Mouse (Mus musculus) cerebral cortex, adult 2 months (tissue): ENCODE results near the gene Nfkbib.

Source experiments
- WGBS: fragments of 180-500 bp; shearing (Covaris S2); methylation state at CpG from one replicate; pipeline ENCODE4 v1.1.7; 2018; 5-methylcytosine and 5-hydroxymethylcytosine counted together

The Nfkbib gene

DNA sequence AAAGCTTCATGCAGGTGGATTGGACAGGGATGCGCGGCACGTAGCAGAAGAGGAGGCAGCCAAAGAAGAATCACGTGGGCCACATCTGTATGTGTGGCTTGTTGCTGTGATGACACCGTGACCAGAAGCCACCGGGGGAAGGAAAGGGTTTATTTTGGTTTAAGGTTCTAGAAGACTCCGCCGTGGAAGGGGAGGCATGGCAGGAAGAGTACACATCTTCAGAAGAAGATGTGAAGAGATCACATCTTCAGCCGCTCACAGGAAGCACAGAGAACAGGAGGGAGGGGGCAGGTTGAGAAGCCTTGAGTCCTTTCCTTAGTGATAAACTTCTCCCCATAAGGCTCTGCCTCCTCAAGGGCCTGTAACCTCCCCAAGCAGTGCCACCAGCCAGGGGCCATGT lies 32.7 kb upstream of the Nfkbib start:
- WGBS = 94% methylated on average over 9 of the region's 9 CpGs

DNA sequence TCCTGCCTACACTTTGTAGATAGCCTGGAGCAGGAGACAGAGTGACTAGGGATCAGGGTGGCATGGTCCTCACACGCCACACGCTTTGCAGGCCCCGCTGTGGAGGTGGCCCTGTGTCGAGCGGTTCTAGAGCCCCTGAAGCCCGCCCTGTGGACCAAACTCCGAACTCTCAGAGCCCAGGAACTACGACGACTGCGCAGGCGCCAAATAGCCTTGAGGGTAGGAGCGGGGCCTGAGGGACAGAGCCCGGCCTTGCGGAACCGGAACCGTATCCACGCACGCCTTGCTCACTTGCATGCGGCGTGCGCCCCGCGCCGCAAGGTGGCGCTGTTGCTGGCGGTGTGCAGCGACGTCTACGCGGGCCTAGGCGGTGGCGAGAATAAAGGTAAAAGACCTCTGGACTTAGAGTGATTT lies 29.3 kb upstream of the Nfkbib start:
- WGBS = 14% methylated on average over 32 of the region's 32 CpGs

DNA sequence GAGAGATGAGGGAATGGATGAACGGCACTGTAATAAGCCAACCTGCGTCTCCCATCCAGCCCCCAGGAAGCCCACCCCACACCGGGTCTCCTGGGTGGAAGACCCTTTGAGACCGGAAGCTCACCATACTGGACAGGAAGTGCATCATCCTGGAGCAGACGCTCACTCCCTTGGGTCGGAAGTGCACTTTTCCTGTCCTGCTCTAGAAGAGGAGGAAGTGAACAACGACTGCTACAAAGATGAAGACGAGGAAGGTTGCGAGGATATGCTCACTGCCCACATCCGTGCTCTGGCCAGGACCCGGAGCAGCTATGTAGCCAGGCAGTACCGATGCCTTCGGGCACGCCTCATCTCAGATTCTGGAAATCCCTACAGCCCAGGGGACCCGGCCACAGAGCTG lies 28.5 kb upstream of the Nfkbib start:
- 72% methylated on average over 15 of the region's 15 CpGs for WGBS

GRCm38 (mm10) chr7:28794496-28794895 lies 27.2 kb upstream of the Nfkbib start:
- WGBS = 91% methylated on average over 3 of the region's 3 CpGs

- 36% methylated on average over 2 of the region's 2 CpGs for WGBS
Observed at GRCm38 (mm10) chr7:28793834-28794233, 26.5 kb upstream of the Nfkbib start.

DNA sequence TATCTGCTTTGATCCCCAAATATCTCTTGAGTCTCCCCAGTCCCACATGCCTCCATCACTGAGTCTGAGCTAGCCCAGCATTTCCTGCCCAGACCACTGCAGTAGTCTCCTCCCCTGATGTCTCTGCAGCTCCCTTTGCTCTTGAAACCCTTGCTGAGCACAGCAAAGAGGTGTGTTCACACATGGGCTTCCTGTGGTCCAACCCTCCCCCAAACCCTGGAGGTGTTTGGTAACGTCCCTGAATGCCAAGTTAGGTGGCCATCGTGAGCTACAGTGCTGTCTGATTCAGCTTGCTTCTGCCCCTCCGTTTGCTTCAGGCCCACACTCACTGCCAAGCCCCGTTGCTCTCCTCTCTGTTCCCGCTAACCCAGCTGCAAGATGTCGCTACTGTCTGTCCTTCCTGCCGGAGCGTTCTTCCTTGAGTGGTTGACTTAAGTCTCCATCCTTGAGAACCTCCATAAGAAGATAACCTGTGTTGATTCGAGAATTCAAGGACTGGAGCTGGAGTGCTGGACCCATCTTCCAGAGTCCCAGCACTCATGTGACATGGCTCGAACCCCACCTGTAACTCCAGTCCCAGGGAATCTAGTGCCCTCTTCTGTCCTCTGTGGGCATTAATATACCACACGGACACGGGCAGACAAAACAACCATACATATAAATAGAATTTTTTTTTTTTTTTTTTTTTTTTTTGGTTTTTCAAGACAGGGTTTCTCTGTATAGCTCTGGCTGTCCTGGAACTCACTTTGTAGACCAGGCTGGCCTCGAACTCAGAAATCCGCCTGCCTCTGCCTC lies 25.3 kb upstream of the Nfkbib start:
- 72% methylated on average over 14 of the region's 14 CpGs for WGBS

DNA sequence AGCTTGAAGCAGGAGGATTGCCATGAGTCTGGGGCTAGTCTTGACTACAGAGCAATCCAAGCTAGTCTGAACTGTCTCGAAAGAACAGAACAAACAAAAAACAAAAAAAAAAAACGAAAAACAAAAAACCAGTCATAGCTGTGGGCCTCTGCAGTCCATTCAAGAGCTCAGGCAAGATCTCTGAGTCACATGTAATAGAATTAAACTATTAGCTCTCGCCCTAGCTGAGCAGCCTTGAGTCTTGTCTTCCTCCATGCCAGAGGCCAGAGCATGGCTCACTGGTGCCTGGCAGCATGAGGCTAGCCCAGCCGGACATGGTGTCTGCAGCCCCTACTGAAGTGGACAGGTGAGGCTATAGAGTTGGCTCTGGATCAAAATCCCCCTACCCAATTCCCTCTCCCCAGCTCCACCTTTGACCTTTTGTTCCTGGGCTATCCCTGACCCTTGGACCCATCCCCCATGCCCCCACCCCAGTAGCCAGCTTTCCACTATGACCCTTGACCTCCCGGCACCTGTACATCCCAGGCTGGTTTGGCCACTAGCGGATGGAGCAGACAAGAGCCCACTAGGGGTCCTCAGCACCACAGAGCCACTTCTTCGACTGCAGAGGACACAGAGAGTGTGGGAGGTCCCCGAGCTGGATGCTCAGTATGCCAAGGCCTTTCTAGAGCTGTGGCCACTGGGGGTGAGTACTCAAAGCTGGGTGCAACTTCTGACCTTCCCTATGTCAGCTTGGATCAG lies 22.9 kb upstream of the Nfkbib start:
- 64% methylated on average over 8 of the region's 8 CpGs for WGBS

DNA sequence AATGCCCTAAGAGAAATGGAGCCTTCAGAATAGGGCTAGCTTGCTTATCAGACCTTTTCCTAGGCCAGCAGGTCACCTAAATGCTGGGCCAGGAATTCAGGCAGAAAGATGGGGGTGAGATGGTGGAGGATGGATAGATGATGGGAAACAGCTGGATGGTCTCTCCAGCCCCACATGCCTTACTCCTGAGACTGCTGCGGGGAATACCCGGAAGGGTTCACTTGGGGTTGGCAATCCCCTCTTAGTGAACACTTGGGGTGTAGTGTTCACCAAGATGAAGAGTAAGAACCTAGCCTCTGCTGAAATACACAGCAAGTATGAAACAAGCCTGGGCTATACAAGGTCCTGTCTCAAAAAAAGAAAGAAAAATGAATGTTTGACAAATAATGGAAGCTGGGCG lies 21.9 kb upstream of the Nfkbib start:
- WGBS = 93% methylated on average over 3 of the region's 3 CpGs

DNA sequence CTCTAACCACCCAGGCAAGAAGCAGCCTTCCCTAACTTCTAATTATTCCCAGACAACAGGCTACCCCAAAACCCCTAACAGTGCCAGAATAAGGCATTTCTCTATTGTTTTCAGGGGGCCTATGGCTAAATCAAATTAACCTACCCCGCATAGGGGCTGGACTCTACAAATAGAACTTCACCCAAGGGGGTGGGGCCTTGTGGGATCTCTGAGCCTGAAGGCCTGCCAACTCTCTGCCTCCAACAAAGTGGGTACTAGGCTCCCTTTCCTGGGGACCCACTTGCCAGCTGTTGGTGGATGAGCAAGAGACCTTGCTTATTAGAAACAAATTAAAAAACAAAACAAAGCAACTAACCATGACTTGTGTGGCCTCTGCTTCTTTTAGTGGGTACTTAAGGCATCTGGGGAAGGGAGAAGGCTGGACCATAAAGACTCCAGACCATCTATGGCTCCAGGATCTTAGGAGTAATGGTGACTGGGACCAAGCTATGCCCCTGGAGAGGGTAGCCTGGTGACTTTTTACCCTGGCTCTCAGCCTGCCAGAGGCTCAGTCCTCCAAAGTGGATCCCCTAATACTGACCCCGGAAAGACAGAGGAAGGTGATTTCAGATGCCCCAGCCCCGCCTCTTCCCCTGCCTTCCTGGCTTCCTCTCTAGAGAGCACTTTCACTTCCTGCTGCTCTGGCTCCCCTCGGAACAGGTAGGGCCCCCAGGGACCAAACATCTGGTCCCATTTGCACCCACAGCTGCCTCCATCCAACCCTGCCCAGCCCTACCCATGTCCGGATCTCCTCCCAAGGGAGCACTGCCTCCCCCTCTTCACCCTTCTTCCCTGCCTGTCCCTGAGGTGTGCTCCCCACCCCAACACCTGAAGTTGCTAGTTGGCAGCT lies 21.2 kb upstream of the Nfkbib start, which contains the start of gene Rinl:
Rinl (plus strand) TSS at position 663 of the 889 bp plus-strand sequence.
- WGBS = 80% methylated on average over 5 of the region's 5 CpGs

DNA sequence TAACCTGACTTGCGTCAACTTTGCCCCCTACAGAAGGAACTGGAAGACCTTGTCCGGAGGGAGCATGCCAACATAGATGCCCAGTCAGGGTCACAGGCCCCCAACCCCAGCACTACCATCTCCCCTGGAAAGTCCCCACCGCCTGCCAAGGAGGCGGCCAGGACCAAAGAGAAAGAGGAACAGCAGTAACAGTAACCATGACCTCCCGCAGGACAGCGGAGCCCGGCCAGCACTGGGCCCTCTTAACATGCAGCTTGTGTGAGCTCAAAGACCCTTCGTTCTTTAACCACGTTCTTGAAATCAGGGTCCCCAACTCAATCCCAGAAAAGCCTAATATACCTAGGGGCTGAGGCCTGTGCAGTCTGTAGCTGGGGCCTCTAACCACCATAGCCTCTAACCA lies 20.6 kb upstream of the Nfkbib start:
- 91% methylated on average over 9 of the region's 9 CpGs for WGBS

DNA sequence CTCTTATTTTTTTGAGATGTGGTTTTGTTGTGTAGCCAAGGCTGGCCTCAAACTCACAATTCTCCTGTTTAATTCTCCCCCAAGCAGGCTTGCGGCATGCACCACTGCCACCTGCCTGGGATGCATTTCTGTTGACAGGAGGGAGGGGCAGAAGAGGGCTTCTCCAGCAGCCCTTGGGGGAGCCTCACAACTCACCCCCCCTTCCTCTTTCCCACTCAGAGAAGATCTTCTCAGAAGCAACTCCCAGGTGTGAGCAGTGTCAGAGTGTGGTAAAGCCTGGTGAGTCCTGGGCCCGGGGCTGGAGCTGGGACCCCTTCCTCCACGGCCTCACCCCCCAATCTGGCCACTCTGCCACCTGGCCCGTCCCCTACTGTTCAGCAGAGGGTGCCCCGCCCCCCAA lies 17.8 kb upstream of the Nfkbib start:
- 84% methylated on average over 5 of the region's 5 CpGs for WGBS

- 75% methylated on average over 8 of the region's 8 CpGs for WGBS
Observed at GRCm38 (mm10) chr7:28781261-28781663, 13.9 kb upstream of the Nfkbib start.

GRCm38 (mm10) chr7:28780857-28781256 lies 13.5 kb upstream of the Nfkbib start:
- 37% methylated on average over 7 of the region's 7 CpGs for WGBS

GRCm38 (mm10) chr7:28780067-28780658 lies 12.9 kb upstream of the Nfkbib start:
- 38% methylated on average over 6 of the region's 6 CpGs for WGBS

DNA sequence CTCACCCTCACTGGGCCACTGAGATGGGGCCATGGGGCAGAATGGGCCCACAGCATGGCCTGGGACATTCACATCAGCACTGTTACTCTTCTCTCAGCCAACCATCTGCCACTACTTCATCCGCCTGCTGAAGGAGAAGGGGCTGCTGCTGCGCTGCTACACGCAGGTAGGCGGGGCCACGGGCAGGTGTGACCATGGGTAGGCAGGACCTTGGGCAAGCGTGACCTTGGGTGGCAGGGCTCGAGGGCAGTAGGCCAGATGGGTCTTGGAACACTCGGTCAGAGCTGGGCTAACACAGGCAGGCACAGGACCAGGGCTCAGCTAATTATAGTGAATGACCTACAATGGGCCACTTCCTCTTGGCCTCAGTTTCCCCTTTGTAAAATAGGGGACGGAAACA lies 11.5 kb upstream of the Nfkbib start:
- WGBS = 78% methylated on average over 9 of the region's 9 CpGs

- WGBS = 74% methylated on average over 7 of the region's 7 CpGs
Observed at GRCm38 (mm10) chr7:28775129-28775528, 7.8 kb upstream of the Nfkbib start.

DNA sequence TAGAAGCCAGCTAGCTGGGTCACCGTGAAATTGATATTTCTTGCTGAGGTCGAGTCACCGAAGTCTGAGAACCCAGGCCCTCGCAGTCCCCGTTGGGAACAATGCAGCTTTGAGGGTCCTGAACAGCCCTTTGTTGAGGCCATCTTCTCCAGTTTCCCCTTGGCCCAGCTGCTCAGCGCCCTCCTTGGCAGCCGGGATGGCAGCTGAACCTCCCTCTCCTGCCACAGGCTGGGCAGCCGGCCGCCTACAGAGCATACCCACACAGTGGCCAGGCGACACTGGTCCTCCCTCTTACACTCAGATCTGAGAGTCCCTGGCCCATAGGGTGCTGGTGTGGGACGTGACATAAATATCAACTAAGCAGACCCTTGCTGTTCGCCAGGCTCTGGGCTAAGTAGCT lies 6.9 kb upstream of the Nfkbib start:
- 61% methylated on average over 12 of the region's 12 CpGs for WGBS

DNA sequence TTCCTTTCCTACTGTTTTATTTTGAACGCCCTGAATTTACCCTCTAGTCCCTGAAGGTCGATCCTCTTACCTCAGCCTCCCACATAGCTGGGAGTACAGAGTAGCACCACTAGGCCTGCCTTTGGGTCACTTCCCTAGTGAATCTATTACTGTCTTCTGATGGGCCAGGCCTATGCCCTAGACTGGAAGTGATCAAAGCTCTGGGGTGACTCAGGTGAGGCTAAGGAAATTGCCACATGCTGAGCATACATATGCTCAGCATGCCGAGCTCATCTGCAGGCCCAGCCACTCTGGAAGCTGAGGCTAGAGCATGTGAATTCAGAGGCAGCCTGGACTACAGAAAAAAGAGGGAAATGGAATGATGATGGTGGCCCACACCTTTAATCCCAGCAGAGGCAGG lies 5.9 kb upstream of the Nfkbib start:
- WGBS = 83% methylated on average over 3 of the region's 3 CpGs

DNA sequence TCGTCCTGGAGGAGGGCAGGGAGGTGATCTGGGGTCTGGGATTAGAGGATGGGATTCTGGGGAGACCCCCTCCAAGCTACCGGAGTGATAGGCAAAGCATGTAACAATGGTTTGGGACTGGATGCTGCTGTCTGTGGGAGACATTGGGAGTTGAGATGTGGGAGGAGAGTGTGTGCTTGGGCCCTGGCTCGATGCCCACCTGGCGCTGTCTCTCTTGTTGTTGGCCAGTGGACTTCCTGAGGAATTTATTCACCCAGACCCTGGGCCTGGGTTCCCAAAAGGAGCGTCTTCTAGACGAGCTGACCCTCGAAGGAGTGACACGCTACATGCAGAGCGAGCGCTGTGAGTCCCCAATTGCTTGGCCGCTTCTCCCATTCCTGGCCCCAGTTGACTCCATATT lies 4.6 kb upstream of the Nfkbib start:
- 80% methylated on average over 11 of the region's 11 CpGs for WGBS

DNA sequence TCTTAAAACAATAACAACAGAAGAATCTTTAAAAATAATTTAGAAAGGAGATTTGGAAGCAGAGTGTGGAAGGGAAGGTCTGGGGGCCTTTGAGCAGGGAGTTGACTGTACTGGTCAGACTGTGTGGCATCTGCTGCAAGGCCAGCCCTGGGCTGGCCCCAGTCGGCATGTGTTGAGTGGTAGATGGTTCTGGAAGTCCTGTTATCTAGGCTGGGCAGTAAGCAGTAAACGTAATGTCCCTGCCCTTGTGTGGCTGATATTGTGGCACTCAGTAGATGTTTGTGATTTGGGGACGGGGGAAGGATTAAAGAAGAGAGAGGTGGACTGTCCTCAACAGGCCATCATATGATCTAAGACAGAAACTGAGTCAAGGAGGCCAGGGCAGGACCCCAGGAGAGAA lies 3.0 kb upstream of the Nfkbib start:
- 87% methylated on average over 3 of the region's 3 CpGs for WGBS

GRCm38 (mm10) chr7:28769414-28769958 lies 2.2 kb upstream of the Nfkbib start:
- WGBS = 81% methylated on average over 9 of the region's 9 CpGs
